Mouse (Mus musculus) heart, adult 2 months (tissue): ENCODE measurements around the gene Acsf2.

Source experiments
- CTCF ChIP-seq: fragments of 200-600 bp; IDR thresholded peaks from 2 replicates; pipeline ENCODE4 v1.8.1; 2022; ENCODE audit warnings: antibody characterized with exemption, mild to moderate bottlenecking, moderate library complexity
- EP300 ChIP-seq: fragments of 200-500 bp; IDR thresholded peaks from 2 replicates; pipeline ENCODE4 v1.6.1; 2011; ENCODE audit warnings: low read depth, low read length, control low read depth; ENCODE audit not compliant: insufficient read depth
- POLR2A ChIP-seq: fragments of 200-500 bp; IDR thresholded peaks from 2 replicates; pipeline ENCODE4 v1.6.1; 2011; ENCODE audit warnings: mild to moderate bottlenecking, low read depth, low read length, control low read depth; ENCODE audit not compliant: insufficient read depth

DNA sequence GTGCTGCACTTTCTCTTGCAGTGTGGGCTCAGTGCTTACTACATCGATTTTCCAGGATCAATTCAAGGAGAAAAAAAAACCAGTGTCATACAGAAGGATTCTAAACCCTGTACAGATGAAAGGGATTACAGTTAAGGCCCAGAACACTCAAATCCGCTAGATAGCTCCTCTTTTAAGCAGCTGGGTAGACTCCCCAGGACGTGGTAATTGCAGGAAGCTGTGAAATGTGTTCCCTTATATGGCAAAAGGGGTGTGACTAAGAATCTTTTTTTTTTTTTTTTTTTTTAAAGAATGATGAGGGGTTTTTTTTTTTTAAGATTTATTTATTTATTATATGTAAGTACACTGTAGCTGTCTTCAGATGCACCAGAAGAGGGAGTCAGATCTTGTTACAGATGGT lies 72.8 kb downstream of the Acsf2 start:
- TF ChIP-seq CTCF (no peak), EP300 (no peak), POLR2A (no peak)
